Mouse (Mus musculus) G1E (cell line): ENCODE results near the gene Xlr3c.

ENCODE experiments used
- CTCF ChIP-seq: IDR thresholded peaks from 2 replicates; pipeline ENCODE4 v1.5.1; 2012; ENCODE audit warnings: low read depth, low read length, inconsistent platforms, mixed read lengths
- GATA2 ChIP-seq: IDR thresholded peaks from 2 replicates; pipeline ENCODE4 v1.6.1; 2012; ENCODE audit warnings: low read depth, low read length, inconsistent platforms, borderline replicate concordance

DNA sequence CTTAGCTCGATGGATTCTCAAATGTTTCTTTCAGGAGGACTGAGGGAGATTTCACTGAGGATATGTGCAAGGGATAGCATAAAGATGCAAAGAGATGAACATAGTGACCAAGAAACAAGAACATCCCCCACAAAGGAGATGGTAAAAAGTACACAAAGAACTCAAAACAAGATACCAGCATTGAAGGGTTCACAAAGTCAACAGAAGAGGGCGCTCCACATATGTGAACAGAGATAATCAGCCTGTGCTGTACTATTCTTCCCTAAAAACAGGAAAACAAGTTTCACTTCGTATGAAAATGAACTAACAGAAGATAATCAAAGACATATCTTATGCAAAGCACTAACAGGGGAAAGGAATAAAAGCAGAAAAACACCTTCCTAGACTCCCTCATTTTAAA lies 47.3 kb upstream of the Xlr3c start:
- TF ChIP-seq CTCF: no peak
- TF ChIP-seq GATA2: no peak
